Mouse (Mus musculus): Measurements from ENCODE around the gene C3ar1. TPM values are rescaled to one million over a fixed set of nuclear protein-coding genes. Genes with fewer than 3 reads are reported as not detected.

Gene C3ar1
- polyA plus RNA-seq, 1 experiment from 2014 or later = 2.3 TPM

GRCm38 (mm10) chr6:122852696-122853095 lies 3.3 kb downstream of the C3ar1 start:
- ATAC-seq (replicated peaks; ENCODE audit: insufficient number of reproducible peaks, low FRiP score, low TSS enrichment, low read depth) (no peak), DNase-seq (ENCODE audit: low spot score) (no peak)
- H3K36me3 ChIP-seq (replicated peaks; ENCODE audit: control insufficient read depth, insufficient read depth, low read depth, low read length) = no peaks in the 10 kb centered on the region
- H3K4me3 ChIP-seq (ENCODE audit: low read depth, low read length) = no peak overlapping the region
- H3K4me1 ChIP-seq (ENCODE audit: control insufficient read depth, insufficient read depth, low read length) = no peaks in the 10 kb centered on the region
- H3K9me3 ChIP-seq (replicated peaks; ENCODE audit: control insufficient read depth, low read length) = no peaks in the 10 kb centered on the region
- no peak overlapping the region for H3K27ac ChIP-seq (replicated peaks; ENCODE audit: low read depth, low read length)
- H3K4me2 ChIP-seq (ENCODE audit: low read depth, low read length) = no peak overlapping the region
- no peak overlapping the region for H3K9ac ChIP-seq (replicated peaks; ENCODE audit: low read length)
- no peaks in the 10 kb centered on the region for H3K27me3 ChIP-seq (ENCODE audit: control insufficient read depth, insufficient read depth, low read length)
- 67% methylated on average over 2 of the region's 2 CpGs for WGBS

- 85% methylated on average over 6 of the region's 6 CpGs for WGBS
Measured at GRCm38 (mm10) chr6:122843759-122844158, 12.2 kb downstream of the C3ar1 start.

DNA sequence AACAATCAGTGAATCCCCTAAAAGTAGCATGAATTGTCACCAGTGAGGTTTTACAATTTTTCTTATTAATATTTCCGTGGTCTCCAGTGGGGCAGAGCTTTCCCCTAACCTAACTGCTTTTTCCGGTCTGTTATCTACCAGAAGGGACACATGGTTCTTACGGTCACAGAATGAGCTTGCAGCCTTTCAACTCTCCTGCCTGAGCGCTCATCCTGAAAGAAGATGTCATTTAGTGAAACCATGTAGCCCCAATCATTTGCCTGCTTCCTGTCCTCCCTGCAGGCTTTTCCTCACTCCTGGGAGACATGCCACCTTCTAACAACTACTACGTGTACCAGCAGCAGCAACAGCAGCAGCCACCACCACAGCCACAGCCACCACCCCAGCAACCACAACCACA lies 18.4 kb downstream of the C3ar1 start:
- no peaks in the 10 kb centered on the region for H3K27me3 ChIP-seq (ENCODE audit: control insufficient read depth, insufficient read depth, low read length)
- 85% methylated on average over 5 of the region's 5 CpGs for WGBS
- peaks cover 3% of the 10 kb centered on the region for H3K36me3 ChIP-seq (replicated peaks; ENCODE audit: control insufficient read depth, insufficient read depth, low read depth, low read length)
- H3K9me3 ChIP-seq (replicated peaks; ENCODE audit: control insufficient read depth, low read length) = no peaks in the 10 kb centered on the region
- ATAC-seq (replicated peaks; ENCODE audit: insufficient number of reproducible peaks, low FRiP score, low TSS enrichment, low read depth) (no peak), DNase-seq (ENCODE audit: low spot score) (no peak)
- no peak overlapping the region for H3K4me2 ChIP-seq (ENCODE audit: low read depth, low read length)
- no peaks in the 10 kb centered on the region for H3K4me1 ChIP-seq (ENCODE audit: control insufficient read depth, insufficient read depth, low read length)
- no peak overlapping the region for H3K9ac ChIP-seq (replicated peaks; ENCODE audit: low read length)
- H3K27ac ChIP-seq (replicated peaks; ENCODE audit: low read depth, low read length) = no peak overlapping the region
- no peak overlapping the region for H3K4me3 ChIP-seq (ENCODE audit: low read depth, low read length)

More at GRCm38 (mm10) chr6:122843759-122844158, 12.2 kb downstream of the C3ar1 start:
- Histone ChIP-seq H3K27me3 (ENCODE audit: control insufficient read depth, insufficient read depth, low read length) (no peaks in the 10 kb centered on the region), H3K27ac (replicated peaks; ENCODE audit: low read depth, low read length) (no peak overlapping the region), H3K4me2 (ENCODE audit: low read depth, low read length) (no peak overlapping the region), H3K9me3 (replicated peaks; ENCODE audit: control insufficient read depth, low read length) (no peaks in the 10 kb centered on the region), H3K36me3 (replicated peaks; ENCODE audit: control insufficient read depth, insufficient read depth, low read depth, low read length) (no peaks in the 10 kb centered on the region; the same call in none of the 2 replicates), H3K9ac (replicated peaks; ENCODE audit: low read length) (no peak overlapping the region), H3K4me3 (ENCODE audit: low read depth, low read length) (no peak overlapping the region), H3K4me1 (ENCODE audit: control insufficient read depth, insufficient read depth, low read length) (no peaks in the 10 kb centered on the region)
- no peak for ATAC-seq (replicated peaks; ENCODE audit: insufficient number of reproducible peaks, low FRiP score, low TSS enrichment, low read depth)
- DNase-seq (ENCODE audit: low spot score) = no peak

- Histone ChIP-seq H3K27me3 (ENCODE audit: control insufficient read depth, insufficient read depth, low read length) (no peaks in the 10 kb centered on the region), H3K9me3 (replicated peaks; ENCODE audit: control insufficient read depth, low read length) (no peaks in the 10 kb centered on the region), H3K4me3 (ENCODE audit: low read depth, low read length) (no peak overlapping the region), H3K4me2 (ENCODE audit: low read depth, low read length) (no peak overlapping the region), H3K27ac (replicated peaks; ENCODE audit: low read depth, low read length) (no peak overlapping the region), H3K36me3 (replicated peaks; ENCODE audit: control insufficient read depth, insufficient read depth, low read depth, low read length) (peaks cover 3% of the 10 kb centered on the region), H3K4me1 (ENCODE audit: control insufficient read depth, insufficient read depth, low read length) (no peaks in the 10 kb centered on the region), H3K9ac (replicated peaks; ENCODE audit: low read length) (no peak overlapping the region)
- DNase-seq (ENCODE audit: low spot score) (no peak), ATAC-seq (replicated peaks; ENCODE audit: insufficient number of reproducible peaks, low FRiP score, low TSS enrichment, low read depth) (no peak)
- 94% methylated on average over 3 of the region's 3 CpGs for WGBS
Measured at GRCm38 (mm10) chr6:122836974-122837373, 19.0 kb downstream of the C3ar1 start.

GRCm38 (mm10) chr6:122834365-122834764 lies 21.6 kb downstream of the C3ar1 start:
- no peaks in the 10 kb centered on the region for H3K9me3 ChIP-seq (replicated peaks; ENCODE audit: control insufficient read depth, low read length)
- DNase-seq (ENCODE audit: low spot score) (peak; percentile 49), ATAC-seq (replicated peaks; ENCODE audit: insufficient number of reproducible peaks, low FRiP score, low TSS enrichment, low read depth) (no peak)
- WGBS = 58% methylated on average over 4 of the region's 4 CpGs
- H3K9ac ChIP-seq (replicated peaks; ENCODE audit: low read length) = no peak overlapping the region
- H3K4me1 ChIP-seq (ENCODE audit: control insufficient read depth, insufficient read depth, low read length) = no peaks in the 10 kb centered on the region
- no peaks in the 10 kb centered on the region for H3K27me3 ChIP-seq (ENCODE audit: control insufficient read depth, insufficient read depth, low read length)
- H3K4me3 ChIP-seq (ENCODE audit: low read depth, low read length) = no peak overlapping the region
- H3K27ac ChIP-seq (replicated peaks; ENCODE audit: low read depth, low read length) = no peak overlapping the region
- peaks cover 3% of the 10 kb centered on the region; the same call in 1 of the 2 replicates for H3K36me3 ChIP-seq (replicated peaks; ENCODE audit: control insufficient read depth, insufficient read depth, low read depth, low read length)
- H3K4me2 ChIP-seq (ENCODE audit: low read depth, low read length) = no peak overlapping the region

GRCm38 (mm10) chr6:122832880-122833279 lies 23.1 kb downstream of the C3ar1 start:
- H3K36me3 ChIP-seq (replicated peaks; ENCODE audit: control insufficient read depth, insufficient read depth, low read depth, low read length) = peaks cover 1% of the 10 kb centered on the region; the same call in 1 of the 2 replicates
- no peak overlapping the region for H3K27ac ChIP-seq (replicated peaks; ENCODE audit: low read depth, low read length)
- no peak overlapping the region for H3K4me3 ChIP-seq (ENCODE audit: low read depth, low read length)
- no peak overlapping the region for H3K4me2 ChIP-seq (ENCODE audit: low read depth, low read length)
- H3K9ac ChIP-seq (replicated peaks; ENCODE audit: low read length) = no peak overlapping the region
- DNase-seq (ENCODE audit: low spot score) = no peak
- no peaks in the 10 kb centered on the region for H3K4me1 ChIP-seq (ENCODE audit: control insufficient read depth, insufficient read depth, low read length)
- no peaks in the 10 kb centered on the region for H3K27me3 ChIP-seq (ENCODE audit: control insufficient read depth, insufficient read depth, low read length)
- ATAC-seq (replicated peaks; ENCODE audit: insufficient number of reproducible peaks, low FRiP score, low TSS enrichment, low read depth) = no peak
- WGBS = 81% methylated on average over 7 of the region's 7 CpGs
- no peaks in the 10 kb centered on the region for H3K9me3 ChIP-seq (replicated peaks; ENCODE audit: control insufficient read depth, low read length)

- Histone ChIP-seq H3K4me2 (ENCODE audit: low read depth, low read length) (no peak overlapping the region), H3K4me1 (ENCODE audit: control insufficient read depth, insufficient read depth, low read length) (no peaks in the 10 kb centered on the region), H3K9me3 (replicated peaks; ENCODE audit: control insufficient read depth, low read length) (no peaks in the 10 kb centered on the region), H3K9ac (replicated peaks; ENCODE audit: low read length) (no peak overlapping the region), H3K4me3 (ENCODE audit: low read depth, low read length) (no peak overlapping the region), H3K36me3 (replicated peaks; ENCODE audit: control insufficient read depth, insufficient read depth, low read depth, low read length) (no peaks in the 10 kb centered on the region), H3K27me3 (ENCODE audit: control insufficient read depth, insufficient read depth, low read length) (no peaks in the 10 kb centered on the region), H3K27ac (replicated peaks; ENCODE audit: low read depth, low read length) (no peak overlapping the region)
- DNase-seq (ENCODE audit: low spot score) (peak; percentile 39), ATAC-seq (replicated peaks; ENCODE audit: insufficient number of reproducible peaks, low FRiP score, low TSS enrichment, low read depth) (no peak)
- WGBS = 42% methylated on average over 13 of the region's 13 CpGs
Measured at GRCm38 (mm10) chr6:122828086-122828485, 27.9 kb downstream of the C3ar1 start.

- Histone ChIP-seq H3K27ac (replicated peaks; ENCODE audit: low read depth, low read length) (no peak overlapping the region; the same call in 1 of the 2 replicates), H3K4me2 (ENCODE audit: low read depth, low read length) (peak overlapping the region; percentile 72), H3K4me1 (ENCODE audit: control insufficient read depth, insufficient read depth, low read length) (no peaks in the 10 kb centered on the region), H3K36me3 (replicated peaks; ENCODE audit: control insufficient read depth, insufficient read depth, low read depth, low read length) (no peaks in the 10 kb centered on the region), H3K27me3 (ENCODE audit: control insufficient read depth, insufficient read depth, low read length) (no peaks in the 10 kb centered on the region), H3K9ac (replicated peaks; ENCODE audit: low read length) (peak overlapping the region; percentile 48), H3K4me3 (ENCODE audit: low read depth, low read length) (peak overlapping the region; percentile 32), H3K9me3 (replicated peaks; ENCODE audit: control insufficient read depth, low read length) (no peaks in the 10 kb centered on the region)
- peak; percentile 57 for ATAC-seq (replicated peaks; ENCODE audit: insufficient number of reproducible peaks, low FRiP score, low TSS enrichment, low read depth)
- peak; percentile 69 for DNase-seq (ENCODE audit: low spot score)
- WGBS = 4% methylated on average over 27 of the region's 29 CpGs
Measured at GRCm38 (mm10) chr6:122825923-122826742, 29.8 kb downstream of the C3ar1 start.
